Mouse (Mus musculus): Measurements from ENCODE around the gene Aldh3b1.

DNA sequence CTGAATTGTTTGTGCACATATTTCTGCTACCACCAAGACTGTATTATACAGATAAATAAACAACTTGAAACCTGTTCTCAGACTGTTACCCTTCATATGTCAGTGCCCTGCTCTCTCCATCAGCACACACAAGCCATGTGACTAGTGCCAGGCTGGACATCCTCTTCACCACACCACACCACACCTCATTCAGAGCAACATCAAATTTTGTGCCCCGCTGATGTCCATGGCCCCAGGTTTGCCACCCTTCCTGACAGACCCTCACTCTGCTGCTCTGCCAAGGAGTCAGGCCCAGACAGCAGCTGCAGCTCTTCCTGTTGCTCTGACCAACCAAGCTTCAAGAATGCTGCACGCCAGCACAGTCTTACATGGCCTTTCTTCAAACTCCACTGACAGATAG, 35.3 kb downstream of the Aldh3b1 start:
- TF ChIP-seq GATA1 (IDR thresholded peaks at IDR 0.05; ENCODE audit: low read length) (no peak), TAL1 (IDR thresholded peaks at IDR 0.05; ENCODE audit: low read length) (no peak)

Measured in erythroblast, embryonic 14.5 days (primary cell).